ENCODE assay signal across 15 mouse cellular contexts in genomic region chr5:128987141-128987954, GRCm38 (mm10). TPM values are rescaled to one million over a fixed set of nuclear protein-coding genes. Genes with fewer than 3 reads are reported as not detected.
A peak's percentile ranks its signal among the peaks of the same experiment; 100 is the strongest.
DNase-seq lines count a peak whose midpoint lies in the region; ATAC-seq and TF ChIP-seq lines count a peak whose summit lies in the region.
"Had no signal": no experiment of that assay in that cellular context is flagged by ENCODE, and none has a peak within 500 bp of the region (broad histone marks: within the 10 kb centered on the region; RNA-seq: fewer than 3 reads in every experiment).

No protein-coding gene starts in this region.

- H3K9me3 ChIP-seq in forebrain, embryonic 12.5 days = no peaks in the 10 kb centered on the region
- H3K9me3 ChIP-seq in forebrain, embryonic 10.5 days = no peaks in the 10 kb centered on the region
- H3K9me3 ChIP-seq: hindbrain, embryonic 12.5 days; liver, embryonic 13.5 days had no signal

- H3K36me3 ChIP-seq in forebrain, embryonic 12.5 days (replicated peaks) = peaks cover 34% of the 10 kb centered on the region
- peaks cover 58% of the 10 kb centered on the region for H3K36me3 ChIP-seq in forebrain, embryonic 10.5 days (replicated peaks)
- H3K36me3 ChIP-seq in testis, adult 2 months (ENCODE audit: control insufficient read depth, insufficient read depth, low read length) = no peaks in the 10 kb centered on the region

- no peaks in the 10 kb centered on the region; the same call in 1 of the 2 replicates for H3K4me1 ChIP-seq in forebrain, embryonic 12.5 days
- H3K4me1 ChIP-seq in forebrain, embryonic 10.5 days = no peaks in the 10 kb centered on the region
- H3K4me1 ChIP-seq in testis, adult 2 months (ENCODE audit: control insufficient read depth, insufficient read depth, low read length) = no peaks in the 10 kb centered on the region; the same call in 1 of the 2 replicates
- H3K4me1 ChIP-seq: hindbrain, embryonic 12.5 days; liver, embryonic 13.5 days had no signal

- no peak overlapping the region for H3K9ac ChIP-seq in forebrain, embryonic 12.5 days
- H3K9ac ChIP-seq: hindbrain, embryonic 12.5 days; liver, embryonic 13.5 days had no signal

- peak; percentile 36; the same call in 1 of the 2 replicates for ATAC-seq in forebrain, embryonic 12.5 days (ENCODE audit: low FRiP score)
- ATAC-seq in megakaryocyte progenitor cell, adult 5-6 weeks (replicated peaks; ENCODE audit: poor library complexity) = 0 out of 2 replicates have a peak, but pooled peaks have one; percentile 21
- ATAC-seq: lung, postnatal 0 days had no signal

- H3K4me2 ChIP-seq in forebrain, embryonic 12.5 days = no peak overlapping the region
- H3K4me2 ChIP-seq: hindbrain, embryonic 12.5 days; liver, embryonic 13.5 days had no signal

- H3K4me3 ChIP-seq in forebrain, embryonic 12.5 days (replicated peaks) = no peak overlapping the region
- H3K4me3 ChIP-seq in forebrain, embryonic 10.5 days = no peak overlapping the region
- peak overlapping the region; percentile 78 for H3K4me3 ChIP-seq in testis, adult 2 months (ENCODE audit: control insufficient read depth, low read depth, low read length)
- H3K4me3 ChIP-seq: hindbrain, embryonic 12.5 days; liver, embryonic 13.5 days had no signal

- 72% methylated on average over 19 of the region's 19 CpGs for WGBS in forebrain, embryonic 12.5 days
- 88% methylated on average over 19 of the region's 19 CpGs for WGBS in forebrain, embryonic 10.5 days

- no peak for TF ChIP-seq POLR2A in testis, adult 2 months (IDR thresholded peaks at IDR 0.05; ENCODE audit: control insufficient read depth, low read depth, low read length)

- TF ChIP-seq CTCF in testis, adult 2 months (IDR thresholded peaks at IDR 0.05; ENCODE audit: control insufficient read depth, insufficient read depth, insufficient replicate concordance, low read depth, low read length) = no peak

- H3K27me3 ChIP-seq in forebrain, embryonic 12.5 days = no peaks in the 10 kb centered on the region
- no peaks in the 10 kb centered on the region for H3K27me3 ChIP-seq in forebrain, embryonic 10.5 days (ENCODE audit: poor library complexity, severe bottlenecking)
- H3K27me3 ChIP-seq in testis, adult 2 months (ENCODE audit: control insufficient read depth, insufficient read depth, low read length) = no peaks in the 10 kb centered on the region
- H3K27me3 ChIP-seq: hindbrain, embryonic 12.5 days; liver, embryonic 13.5 days had no signal

- 0 out of 2 replicates have a peak overlapping the region, but pooled peaks have one; percentile 25 for H3K27ac ChIP-seq in forebrain, embryonic 12.5 days
- H3K27ac ChIP-seq in forebrain, embryonic 10.5 days = no peak overlapping the region
- H3K27ac ChIP-seq in testis, adult 2 months (ENCODE audit: control insufficient read depth, insufficient read depth, low read depth, low read length) = no peak overlapping the region
- H3K27ac ChIP-seq: liver, embryonic 13.5 days had no signal

- DNase-seq in forebrain, embryonic 10.5 days (ENCODE audit: extremely low spot score, low spot score) = no peak
- no peak for DNase-seq in testis, postnatal 10 days (ENCODE audit: low spot score)
- DNase-seq in kidney, adult 9 months = peak; percentile 82
- DNase-seq in ovary, adult 18-20 months (ENCODE audit: low spot score) = no peak
- DNase-seq in frontal cortex, postnatal 14 days (ENCODE audit: low spot score in 2 of 2) = no peak
- DNase-seq: heart, adult 18-20 months; liver, embryonic 13.5 days; thymus, postnatal 25 days had no signal

RNA-seq across cellular contexts. Expression of gene Stx2, which starts 21.0 kb away (rescaled TPM):
- polyA plus RNA-seq in forebrain, embryonic 12.5 days (2016; fragmentation: Nextera tagmentation; extraction: Ambion mirVana) = 23.1 and 25.7 TPM in 2 replicates
- polyA plus RNA-seq in forebrain, embryonic 10.5 days (2016; fragmentation: Nextera tagmentation; extraction: Ambion mirVana) = 24.9 and 25.3 TPM in 2 replicates
- polyA plus RNA-seq in testis, adult 2 months (2012; rRNA removed) = 51.0 and 52.4 TPM in 2 replicates
- total RNA-seq in megakaryocyte progenitor cell, adult 5-6 weeks (2015) = 12.6 and 19.4 TPM in 2 replicates
- 24.3 and 26.0 TPM in 2 replicates for total RNA-seq in megakaryocyte progenitor cell, adult 5-6 weeks (2017)

RNA-seq across cellular contexts. Expression of gene Ran, which starts 32.5 kb away (rescaled TPM):
- polyA plus RNA-seq in forebrain, embryonic 12.5 days (2016; fragmentation: Nextera tagmentation; extraction: Ambion mirVana) = 821 and 873 TPM in 2 replicates
- 1,091 and 1,094 TPM in 2 replicates for polyA plus RNA-seq in forebrain, embryonic 10.5 days (2016; fragmentation: Nextera tagmentation; extraction: Ambion mirVana)
- polyA plus RNA-seq in testis, adult 2 months (2012; rRNA removed) = 254 and 277 TPM in 2 replicates
- 583 and 587 TPM in 2 replicates for total RNA-seq in megakaryocyte progenitor cell, adult 5-6 weeks (2015)
- 525 and 594 TPM in 2 replicates for total RNA-seq in megakaryocyte progenitor cell, adult 5-6 weeks (2017)

RNA-seq across cellular contexts. Expression of gene Rimbp2, which starts 34.1 kb away (rescaled TPM):
- polyA plus RNA-seq in forebrain, embryonic 12.5 days (2016; fragmentation: Nextera tagmentation; extraction: Ambion mirVana) = 1.00 and 1.3 TPM in 2 replicates
- 0.27 and 0.70 TPM in 2 replicates for polyA plus RNA-seq in forebrain, embryonic 10.5 days (2016; fragmentation: Nextera tagmentation; extraction: Ambion mirVana)
- polyA plus RNA-seq in testis, adult 2 months (2012; rRNA removed) = 1.2 and 1.9 TPM in 2 replicates
- total RNA-seq in megakaryocyte progenitor cell, adult 5-6 weeks (2015) = not detected in 2 replicates
- not detected in 2 replicates for total RNA-seq in megakaryocyte progenitor cell, adult 5-6 weeks (2017)
- total RNA-seq: heart, adult 18-20 months; neutrophil, adult 5-6 weeks had no signal
- polyA plus RNA-seq: C2C12; liver, embryonic 13.5 days; lung, postnatal 0 days had no signal
